Mouse (Mus musculus) spleen, adult 2 months (tissue): ENCODE data around the gene Gas7.

ENCODE experiments used
- CTCF ChIP-seq: fragments of 200-500 bp; IDR thresholded peaks from 2 replicates; pipeline ENCODE4 v1.5.1; 2011; ENCODE audit warnings: mild to moderate bottlenecking, inconsistent platforms; ENCODE audit not compliant: insufficient read depth, insufficient read length, insufficient replicate concordance; ENCODE audit errors: extremely low read depth
- POLR2A ChIP-seq: fragments of 200-500 bp; IDR thresholded peaks from 2 replicates; pipeline ENCODE4 v1.6.1; 2011; ENCODE audit warnings: low read depth, low read length, inconsistent platforms

GRCm38 (mm10) chr11:67588196-67588827, 133.1 kb downstream of the Gas7 start:
- TF ChIP-seq CTCF (no peak), POLR2A (no peak)
